Mouse (Mus musculus) embryonic fibroblast, embryonic 13.5 days (primary cell): ENCODE data around the gene Sgsm3.

Source experiments
- CTCF ChIP-seq: IDR thresholded peaks from 2 replicates; pipeline ENCODE4 v1.5.1; 2011; ENCODE audit warnings: mild to moderate bottlenecking, control low read depth, low read length, moderate library complexity, borderline replicate concordance; ENCODE audit not compliant: insufficient read depth
- POLR2A ChIP-seq: IDR thresholded peaks from 2 replicates; pipeline ENCODE4 v1.6.1; 2011; ENCODE audit warnings: low read depth, mild to moderate bottlenecking, control low read depth, low read length, moderate library complexity

- no peak for TF ChIP-seq CTCF
- TF ChIP-seq POLR2A: no peak
Observed at GRCm38 (mm10) chr15:81035417-81036162, 58.0 kb downstream of the Sgsm3 start.
